Mouse (Mus musculus) ovary, postnatal 36 days (tissue): Measurements from ENCODE around the gene Hsdl2.
A peak's percentile ranks its signal among the peaks of the same experiment; 100 is the strongest.

Experiments
- DNase-seq: peaks from one replicate; pipeline ENCODE4 v3.0.0; 2022; ENCODE audit warnings: low spot score, mixed read lengths

Hsdl2 gene

DNA sequence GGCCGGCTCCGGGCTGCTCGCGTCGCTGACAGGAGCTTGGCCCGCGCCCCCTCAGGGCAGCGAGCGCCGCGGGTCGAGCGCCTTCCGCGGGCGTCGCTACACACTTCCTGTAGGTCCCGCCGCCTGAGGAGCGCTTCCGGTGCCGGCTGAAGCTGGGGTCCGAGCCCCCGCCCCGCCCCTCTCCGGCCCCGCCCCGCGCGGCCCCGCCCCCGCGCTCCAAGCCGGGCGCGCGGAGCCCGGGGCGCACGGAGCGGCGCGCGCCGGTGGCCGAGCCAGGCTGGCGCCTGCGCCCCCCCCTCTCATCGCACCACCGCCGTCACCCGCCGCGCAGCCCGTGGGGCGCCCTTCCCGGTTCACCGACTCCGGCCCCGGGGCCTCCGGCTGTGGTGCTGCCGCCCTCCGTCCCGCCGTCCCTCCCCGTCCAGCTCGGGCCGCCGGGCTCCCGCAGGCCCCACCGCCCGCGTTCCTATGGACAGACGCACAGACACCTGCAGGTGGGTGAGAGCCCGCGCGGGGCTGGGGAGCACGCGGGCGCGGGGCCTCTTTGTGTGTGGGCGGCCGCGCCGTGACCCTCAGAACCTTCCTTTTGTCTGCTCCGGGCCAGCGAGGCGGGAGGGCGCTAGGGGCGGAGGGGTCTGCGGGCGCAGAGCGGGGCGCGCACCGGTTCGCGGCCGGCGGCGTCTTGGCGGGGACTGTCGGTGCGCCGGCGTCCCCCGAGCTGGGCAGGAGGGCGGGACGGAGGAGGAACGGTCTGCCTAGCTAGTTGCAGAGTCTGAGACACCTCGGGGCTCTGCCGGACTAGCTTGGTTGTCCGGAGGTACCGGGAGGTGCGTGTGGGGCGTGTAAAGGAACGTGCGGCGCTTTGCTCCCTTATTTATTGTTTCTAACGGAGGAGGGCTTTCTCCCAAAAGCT, 44.9 kb downstream of the Hsdl2 start, which contains the start of gene E130308A19Rik:
TSS of gene E130308A19Rik (plus strand) at position 214 of the 913 bp plus-strand sequence.
- peak; percentile 83 for DNase-seq

- no peak for DNase-seq
Observed at GRCm38 (mm10) chr4:59628255-59628654, 46.9 kb downstream of the Hsdl2 start.

GRCm38 (mm10) chr4:59629076-59629874, 47.9 kb downstream of the Hsdl2 start:
- DNase-seq = no peak

DNA sequence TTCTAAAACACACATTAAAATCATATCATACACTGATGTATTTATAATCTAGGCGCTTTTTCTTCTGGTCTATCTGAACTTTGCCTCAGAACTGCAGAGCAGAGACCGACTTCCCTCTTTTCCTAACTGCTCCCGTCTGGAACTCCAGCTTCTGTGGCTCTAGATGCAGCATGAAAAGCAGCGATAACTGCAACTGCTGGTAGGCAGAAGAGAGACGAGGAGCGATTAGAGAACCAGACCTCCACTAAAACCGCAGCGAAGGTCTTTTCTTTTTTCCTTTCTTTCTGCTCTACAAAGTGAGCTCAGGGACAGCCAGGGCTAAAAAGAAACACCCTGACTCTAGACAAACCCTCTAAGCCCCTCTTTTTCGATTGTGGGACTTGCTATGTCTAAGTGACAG, 48.8 kb downstream of the Hsdl2 start:
- no peak for DNase-seq

DNA sequence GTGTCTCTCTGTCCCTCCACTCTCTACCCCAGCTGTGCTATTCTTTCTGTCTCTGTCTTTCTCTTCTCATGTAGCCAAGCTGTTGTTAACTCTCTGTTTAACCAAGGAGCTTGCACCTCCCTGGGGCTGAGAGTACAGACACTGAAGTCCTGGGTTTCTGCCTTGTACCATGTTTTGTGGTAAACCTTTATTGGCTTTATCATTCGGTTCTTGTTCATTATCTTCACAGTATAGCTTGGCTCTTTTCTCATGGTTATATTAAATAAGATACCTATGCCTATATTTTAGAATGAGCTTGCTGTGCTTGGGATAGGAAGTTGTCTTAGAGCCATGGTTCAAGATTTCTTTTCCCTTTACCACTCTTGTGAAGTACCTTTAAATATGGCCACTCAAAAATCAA, 53.2 kb downstream of the Hsdl2 start:
- no peak for DNase-seq

GRCm38 (mm10) chr4:59639163-59639562, 57.8 kb downstream of the Hsdl2 start:
- no peak for DNase-seq

DNA sequence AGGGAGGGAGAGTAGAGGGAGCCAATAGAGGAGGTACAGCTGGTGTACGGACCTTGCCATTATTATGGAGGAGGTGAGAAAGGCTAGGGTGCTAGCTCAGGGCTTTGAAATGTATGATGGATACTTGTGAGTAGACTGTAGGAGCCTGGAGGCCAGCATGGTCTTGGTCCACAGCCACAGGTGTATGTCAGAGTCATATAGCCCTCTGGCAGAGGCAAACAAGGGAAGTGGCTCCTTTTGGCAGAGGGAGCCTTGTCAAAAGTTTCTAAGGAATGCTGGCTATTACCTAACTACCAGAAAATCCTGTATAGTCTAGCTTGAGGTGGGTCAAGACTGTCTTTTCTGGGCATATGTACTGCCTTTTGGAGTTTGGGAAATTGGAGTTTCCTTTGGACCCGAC, 59.4 kb downstream of the Hsdl2 start:
- no peak for DNase-seq

GRCm38 (mm10) chr4:59642039-59642438, 60.7 kb downstream of the Hsdl2 start:
- DNase-seq = no peak

GRCm38 (mm10) chr4:59642657-59643056, 61.3 kb downstream of the Hsdl2 start:
- no peak for DNase-seq

DNA sequence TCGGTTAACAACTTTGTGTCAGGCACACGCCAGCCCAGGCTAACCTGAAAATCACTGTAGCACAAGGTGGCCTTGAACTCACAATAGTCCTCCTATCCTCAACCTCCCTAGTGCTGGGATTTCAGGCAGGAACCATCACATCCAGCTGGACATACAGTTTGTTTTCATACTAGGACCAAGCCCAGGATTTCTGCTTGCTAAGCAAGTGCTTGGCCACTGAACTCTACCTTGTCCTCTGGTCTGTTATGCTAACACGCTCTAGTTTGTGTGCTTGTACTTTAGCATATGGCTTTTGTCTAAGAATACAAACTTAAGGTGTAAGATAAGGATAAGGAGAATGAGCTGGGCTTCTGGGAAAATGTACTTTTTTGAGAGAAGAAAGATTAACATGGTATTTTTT, 63.1 kb downstream of the Hsdl2 start:
- no peak for DNase-seq

DNA sequence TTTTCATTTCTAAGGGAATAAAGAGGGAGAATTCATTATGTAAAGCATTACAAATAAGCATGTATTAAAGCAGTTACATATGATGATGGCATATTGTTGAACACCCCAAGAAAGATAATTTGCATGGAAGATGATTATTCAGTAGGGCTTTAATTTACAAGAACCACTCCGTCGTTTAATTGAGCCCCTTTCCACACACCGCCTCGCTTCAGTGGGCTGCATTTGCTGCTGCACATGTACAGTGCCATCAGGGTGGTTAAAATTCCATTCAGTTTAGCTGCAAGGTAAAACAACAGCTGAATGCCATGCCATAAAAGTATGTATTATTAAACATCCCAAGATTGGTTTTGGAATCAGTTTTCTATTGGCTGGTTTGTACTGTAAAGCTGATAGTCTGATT, 63.6 kb downstream of the Hsdl2 start:
- DNase-seq = no peak

DNA sequence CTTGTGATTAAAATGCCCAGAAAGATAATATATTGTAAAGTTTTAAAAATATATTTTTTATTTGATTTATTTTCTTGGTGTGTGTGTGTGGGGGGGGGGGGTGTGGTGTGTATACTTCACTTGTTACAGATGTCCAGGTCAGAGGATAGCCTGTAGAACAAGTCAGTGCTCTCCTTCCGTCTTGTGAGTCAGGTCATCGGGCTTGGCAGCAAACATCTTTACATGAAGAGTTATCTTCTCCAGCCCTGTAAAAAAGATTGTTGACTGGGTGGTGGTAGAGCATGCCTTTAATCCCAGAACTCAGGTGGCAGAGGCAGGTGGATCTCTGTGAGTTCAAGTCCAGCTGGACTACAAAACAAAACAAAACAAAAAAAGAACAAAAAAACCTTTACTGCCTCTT, 64.2 kb downstream of the Hsdl2 start:
- no peak for DNase-seq

GRCm38 (mm10) chr4:59646020-59646696, 64.8 kb downstream of the Hsdl2 start:
- DNase-seq = no peak

DNA sequence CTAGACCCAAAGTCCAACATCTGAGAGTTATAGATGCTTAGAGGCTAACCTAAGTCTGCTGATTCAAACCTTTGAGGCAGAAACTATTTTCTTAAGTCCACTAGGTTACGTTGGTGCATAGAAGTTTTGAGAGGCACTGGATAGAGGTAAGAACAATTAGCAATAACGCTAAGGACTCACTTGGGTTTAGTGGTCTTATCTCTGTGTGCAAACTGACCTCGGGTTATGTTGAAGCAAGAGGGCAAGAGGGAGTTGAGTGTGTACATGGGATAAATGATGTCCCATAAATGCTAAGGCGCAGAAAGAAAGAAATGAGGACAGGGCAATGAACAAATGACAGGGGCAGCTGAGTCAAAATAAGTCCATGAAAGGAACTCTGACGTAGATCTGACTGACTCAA, 67.8 kb downstream of the Hsdl2 start:
- DNase-seq = no peak

DNA sequence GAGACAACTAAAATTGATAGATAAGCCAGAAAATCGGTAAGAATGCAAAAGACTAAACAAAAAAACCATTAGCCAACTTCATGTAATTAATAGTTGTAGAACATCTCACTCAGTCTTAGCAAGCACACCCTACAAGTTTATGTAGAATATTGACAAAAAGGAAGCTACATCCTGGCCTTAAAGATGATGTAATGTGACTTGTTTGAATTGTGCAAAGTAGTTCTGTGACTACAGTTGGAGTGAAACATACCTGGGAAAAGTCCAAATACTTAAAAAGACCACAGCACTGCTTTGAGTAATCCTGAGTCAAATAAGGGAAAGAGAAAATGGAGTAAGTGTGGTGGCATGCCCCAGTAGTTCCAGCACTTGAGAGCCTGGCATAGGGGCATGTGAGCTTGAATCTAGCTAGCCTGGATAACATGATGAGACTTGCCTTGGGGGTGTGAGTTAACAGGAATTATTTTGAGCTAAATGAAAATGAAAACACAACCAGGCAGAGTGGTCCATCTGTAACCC, 70.9 kb downstream of the Hsdl2 start:
- DNase-seq = no peak

- DNase-seq = no peak
Observed at GRCm38 (mm10) chr4:59656061-59656642, 74.8 kb downstream of the Hsdl2 start.

GRCm38 (mm10) chr4:59662163-59662562, 80.8 kb downstream of the Hsdl2 start:
- no peak for DNase-seq

DNA sequence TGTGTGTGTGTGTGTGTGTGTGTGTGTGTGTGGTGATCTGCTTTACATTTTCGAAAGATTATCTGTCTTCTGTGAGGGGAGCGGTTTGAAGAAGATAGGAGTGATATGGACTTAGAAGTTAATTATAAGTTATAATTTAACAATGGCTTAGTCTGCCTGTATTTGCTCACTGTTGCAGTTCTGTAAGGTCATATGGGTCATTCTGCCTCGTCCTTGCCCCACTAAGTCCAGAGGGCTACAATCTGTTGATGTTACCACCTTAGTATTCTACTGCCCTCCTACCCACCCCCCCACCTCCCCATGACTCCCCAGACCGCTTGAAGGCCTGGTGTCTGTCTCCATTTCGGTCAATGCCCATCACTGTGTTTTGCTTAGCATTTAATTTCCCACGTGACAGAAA, 82.1 kb downstream of the Hsdl2 start:
- DNase-seq = no peak

- no peak for DNase-seq
Observed at GRCm38 (mm10) chr4:59666550-59667317, 85.4 kb downstream of the Hsdl2 start.

GRCm38 (mm10) chr4:59668050-59668449, 86.7 kb downstream of the Hsdl2 start:
- no peak for DNase-seq
